Mouse (Mus musculus): ENCODE measurements around the gene Pde10a.

GRCm38 (mm10) chr17:8960386-8960785, 435.2 kb downstream of the Pde10a start:
- TF ChIP-seq CTCF (IDR thresholded peaks at IDR 0.05; ENCODE audit: extremely low read depth, insufficient read length, insufficient replicate concordance, low read depth, low read length) (no peak), POLR2A (IDR thresholded peaks at IDR 0.05; ENCODE audit: low read depth, low read length) (no peak)

Measured in small intestine, adult 2 months (tissue).